Comparison of ENCODE assay signal across 8 mouse cellular contexts in genomic region chr2:121473301-121474179, GRCm38 (mm10). TPM values are rescaled to one million over a fixed set of nuclear protein-coding genes. Genes with fewer than 3 reads are reported as not detected.
DNase-seq lines count a peak whose midpoint lies in the region; ATAC-seq and TF ChIP-seq lines count a peak whose summit lies in the region.
"Not testable (repeated sequence)": the region's sequence is repeated elsewhere in the genome, so short reads cannot be mapped to it uniquely, and the experiment has no call there.

TSS of gene Mfap1b (minus strand) at chr2:121474067.

- H3K9me3 ChIP-seq in embryonic facial prominence, embryonic 14.5 days (ENCODE audit: control insufficient read depth, low read length); limb, embryonic 13.5 days; midbrain, embryonic 16.5 days (replicated peaks; ENCODE audit: control insufficient read depth, low read length, poor library complexity, severe bottlenecking): not testable (repeated sequence)

- not testable (repeated sequence) for H3K27me3 ChIP-seq in embryonic facial prominence, embryonic 14.5 days (replicated peaks; ENCODE audit: control insufficient read depth, insufficient read depth, low read length); heart, adult 2 months (ENCODE audit: control insufficient read depth, insufficient read depth, low read length); limb, embryonic 13.5 days; midbrain, embryonic 16.5 days (ENCODE audit: control insufficient read depth, insufficient read depth, low read depth, low read length)

- not testable (repeated sequence) for H3K36me3 ChIP-seq in embryonic facial prominence, embryonic 14.5 days (ENCODE audit: control insufficient read depth, insufficient read depth, low read length); heart, adult 2 months (ENCODE audit: control insufficient read depth, insufficient read depth, low read length); limb, embryonic 13.5 days; midbrain, embryonic 16.5 days (ENCODE audit: control insufficient read depth, insufficient read depth, low read length)

- H3K4me3 ChIP-seq in embryonic facial prominence, embryonic 14.5 days (ENCODE audit: low read depth, low read length) = peak within 1 kb of the TSS; percentile 62
- peak within 1 kb of the TSS; percentile 67 for H3K4me3 ChIP-seq in heart, adult 2 months
- peak within 1 kb of the TSS; percentile 63 for H3K4me3 ChIP-seq in limb, embryonic 13.5 days
- H3K4me3 ChIP-seq in midbrain, embryonic 16.5 days (ENCODE audit: low read depth, low read length) = peak within 1 kb of the TSS; percentile 47

- not testable (repeated sequence) for H3K79me2 ChIP-seq in heart, adult 2 months (replicated peaks; ENCODE audit: control insufficient read depth, insufficient read depth, low read length)

- DNase-seq in 3134 (ENCODE audit: extremely low read depth, insufficient read length, low spot score) = peak; percentile 74
- DNase-seq in adrenal gland, postnatal 4 days (ENCODE audit: low spot score in 2 of 2) = peak in 1 of 2 experiments; percentile 49
- peak; percentile 96 for DNase-seq in embryonic facial prominence, embryonic 14.5 days (ENCODE audit: low spot score)
- peak; percentile 79 to 86 for DNase-seq in heart, adult 2 months
- peak; percentile 85 to 86 for DNase-seq in kidney, adult 8-10 months
- peak; percentile 63 to 82 for DNase-seq in spleen, postnatal 10 days (ENCODE audit: low spot score in 2 of 2)

- not testable (repeated sequence) for TF ChIP-seq CTCF in heart, adult 2 months (IDR thresholded peaks at IDR 0.05)

- intact Hi-C loops in heart, adult 2 months (cut with DNase I) = loop anchor here (1.0 kb wide), 1 partner anchor 34 kb away; no protein-coding TSS in a partner anchor

- not testable (repeated sequence) for H3K4me1 ChIP-seq in embryonic facial prominence, embryonic 14.5 days (ENCODE audit: control insufficient read depth, insufficient read depth, low read length); heart, adult 2 months (ENCODE audit: control insufficient read depth, insufficient read depth, low read length); limb, embryonic 13.5 days; midbrain, embryonic 16.5 days (ENCODE audit: control insufficient read depth, insufficient read depth, low read length)

- TF ChIP-seq POLR2A in heart, adult 2 months (IDR thresholded peaks at IDR 0.05; ENCODE audit: insufficient read depth, low read depth, low read length) = peak; percentile 98

- 4% methylated on average over 32 of the region's 41 CpGs for WGBS in embryonic facial prominence, embryonic 14.5 days
- 4% methylated on average over 41 of the region's 41 CpGs for WGBS in heart, adult 2 months
- WGBS in limb, embryonic 13.5 days = 6% methylated on average over 41 of the region's 41 CpGs
- WGBS in midbrain, embryonic 16.5 days = 5% methylated on average over 39 of the region's 41 CpGs

- peak; percentile 85 for TF ChIP-seq EP300 in heart, adult 2 months (IDR thresholded peaks at IDR 0.05; ENCODE audit: insufficient read depth, low read depth, low read length)

- H3K4me2 ChIP-seq in embryonic facial prominence, embryonic 14.5 days (ENCODE audit: low read depth, low read length) = peak within 1 kb of the TSS; percentile 62
- peak within 1 kb of the TSS; percentile 73 for H3K4me2 ChIP-seq in limb, embryonic 13.5 days (replicated peaks)
- H3K4me2 ChIP-seq in midbrain, embryonic 16.5 days (ENCODE audit: low read length) = peak within 1 kb of the TSS; percentile 73

- H3K9ac ChIP-seq in embryonic facial prominence, embryonic 14.5 days (ENCODE audit: low read depth, low read length) = peak within 1 kb of the TSS; percentile 70
- H3K9ac ChIP-seq in heart, adult 2 months (ENCODE audit: low read depth, low read length) = peak within 1 kb of the TSS; percentile 92
- H3K9ac ChIP-seq in limb, embryonic 13.5 days = peak within 1 kb of the TSS; percentile 71
- peak within 1 kb of the TSS; percentile 50 for H3K9ac ChIP-seq in midbrain, embryonic 16.5 days (ENCODE audit: low read depth, low read length)

- 0 out of 2 replicates have a peak within 1 kb of the TSS, but pooled peaks have one; percentile 44 for H3K27ac ChIP-seq in embryonic facial prominence, embryonic 14.5 days (replicated peaks; ENCODE audit: low read depth, low read length)
- H3K27ac ChIP-seq in heart, adult 2 months = peak within 1 kb of the TSS; percentile 68
- H3K27ac ChIP-seq in limb, embryonic 13.5 days = not testable (repeated sequence)
- peak within 1 kb of the TSS; percentile 31 for H3K27ac ChIP-seq in midbrain, embryonic 16.5 days (ENCODE audit: low read length)

- ATAC-seq in embryonic facial prominence, embryonic 14.5 days (ENCODE audit: low read depth) = peak; percentile 94
- ATAC-seq in limb, embryonic 13.5 days (ENCODE audit: low FRiP score, low read depth) = peak; percentile 94
- peak; percentile 97 for ATAC-seq in midbrain, embryonic 16.5 days

RNA-seq across cellular contexts. Expression of gene Mfap1b, which starts in this region (rescaled TPM):
- total RNA-seq in adrenal gland, postnatal 4 days (2021) = 10 to 100 TPM; 28.5 to 31.8 TPM
- 52.4 and 56.7 TPM in 2 replicates for polyA plus RNA-seq in embryonic facial prominence, embryonic 14.5 days (2014; fragmentation: Nextera tagmentation; extraction: Ambion mirVana)
- total RNA-seq in heart, adult 2 months (2021) = 10 to 100 TPM; 30.9 to 35.0 TPM
- polyA plus RNA-seq in heart, adult 2 months (2012; rRNA removed) = 4.3 and 8.6 TPM in 2 replicates
- polyA plus RNA-seq in limb, embryonic 13.5 days (2015; fragmentation: Nextera tagmentation; extraction: Ambion mirVana) = 63.9 and 67.0 TPM in 2 replicates
- polyA plus RNA-seq in midbrain, embryonic 16.5 days (2015; fragmentation: Nextera tagmentation; extraction: Ambion mirVana) = 75.4 and 80.1 TPM in 2 replicates
